Mouse (Mus musculus) neural tube, embryonic 14.5 days (tissue): ENCODE results near the gene Tada1. TPM values are rescaled to one million over a fixed set of nuclear protein-coding genes. Genes with fewer than 3 reads are reported as not detected.

Source experiments
- ATAC-seq: fragments of 200-750 bp; cut with Nextera tagmentation; 2 replicates; pipeline ENCODE4 v1.8.0; 2017; ENCODE audit warnings: low read depth, mild to moderate bottlenecking, moderate TSS enrichment, moderate library complexity
- H3K27ac ChIP-seq: fragments of 300-500 bp; sonication (generic); 2 replicates; pipeline ENCODE4 v1.5.1; 2014; ENCODE audit warnings: low read depth, mild to moderate bottlenecking, control low read depth, low read length, moderate library complexity, mixed read lengths
- H3K27me3 ChIP-seq: fragments of 300-500 bp; sonication (generic); 2 replicates; pipeline ENCODE4 v1.6.1; 2014; ENCODE audit warnings: low read length; ENCODE audit not compliant: control insufficient read depth, insufficient read depth
- H3K36me3 ChIP-seq: fragments of 300-500 bp; sonication (generic); 2 replicates; pipeline ENCODE4 v1.6.1; 2014; ENCODE audit warnings: low read length, mixed read lengths; ENCODE audit not compliant: control insufficient read depth, insufficient read depth
- H3K4me1 ChIP-seq: fragments of 300-500 bp; sonication (generic); 2 replicates; pipeline ENCODE4 v1.6.1; 2014; ENCODE audit warnings: low read length; ENCODE audit not compliant: control insufficient read depth, insufficient read depth
- H3K4me2 ChIP-seq: fragments of 300-500 bp; sonication (generic); 2 replicates; pipeline ENCODE4 v1.6.1; 2014; ENCODE audit warnings: mild to moderate bottlenecking, low read depth, low read length, control low read depth
- H3K4me3 ChIP-seq: fragments of 300-500 bp; sonication (generic); 2 replicates; pipeline ENCODE4 v1.5.1; 2014; ENCODE audit warnings: low read depth, low read length, control low read depth, mixed read lengths
- H3K9ac ChIP-seq: fragments of 300-500 bp; sonication (generic); replicated peaks from 2 replicates; pipeline ENCODE4 v1.6.1; 2014; ENCODE audit warnings: low read depth, mild to moderate bottlenecking, control low read depth, low read length, mixed read lengths
- H3K9me3 ChIP-seq: fragments of 300-500 bp; sonication (generic); 2 replicates; pipeline ENCODE4 v1.6.1; 2016; ENCODE audit warnings: low read length; ENCODE audit not compliant: control insufficient read depth
- WGBS: fragments of 180-500 bp; shearing (Covaris S2); extraction: QIAGEN DNeasy Blood & Tissue Kit; methylation state at CpG from one replicate; pipeline ENCODE4 v1.1.7; 2014; 5-methylcytosine and 5-hydroxymethylcytosine counted together
- polyA plus RNA-seq: library from polyadenylated mRNA; unstranded; fragments of >200 nt; fragmentation: Nextera tagmentation; extraction: Ambion mirVana; gene quantifications from 2 replicates; pipeline ENCODE4 v1.2.1, GENCODE M21; 2014

Gene Tada1
- polyA plus RNA-seq, 1 experiment from 2014 or later: 84.0 TPM

GRCm38 (mm10) chr1:166394770-166395169, 15.9 kb downstream of the Tada1 start:
- peaks cover 75% of the 10 kb centered on the region for H3K36me3 ChIP-seq
- WGBS: 66% methylated on average over 4 of the region's 4 CpGs

GRCm38 (mm10) chr1:166395661-166396060, 16.8 kb downstream of the Tada1 start:
- Histone ChIP-seq H3K4me1 (no peaks in the 10 kb centered on the region), H3K9ac (no peak overlapping the region), H3K36me3 (peaks cover 70% of the 10 kb centered on the region), H3K27me3 (no peaks in the 10 kb centered on the region), H3K4me3 (no peak overlapping the region), H3K9me3 (no peaks in the 10 kb centered on the region), H3K27ac (no peak overlapping the region), H3K4me2 (no peak overlapping the region)
- no peak for ATAC-seq
- WGBS: 91% methylated on average over 5 of the region's 5 CpGs

More at GRCm38 (mm10) chr1:166394770-166395169, 15.9 kb downstream of the Tada1 start:
- Histone ChIP-seq H3K9ac (no peak overlapping the region), H3K4me3 (no peak overlapping the region), H3K27me3 (no peaks in the 10 kb centered on the region), H3K4me2 (no peak overlapping the region), H3K9me3 (no peaks in the 10 kb centered on the region), H3K4me1 (no peaks in the 10 kb centered on the region), H3K27ac (no peak overlapping the region)
- ATAC-seq: no peak; the same call in 1 of the 2 replicates

DNA sequence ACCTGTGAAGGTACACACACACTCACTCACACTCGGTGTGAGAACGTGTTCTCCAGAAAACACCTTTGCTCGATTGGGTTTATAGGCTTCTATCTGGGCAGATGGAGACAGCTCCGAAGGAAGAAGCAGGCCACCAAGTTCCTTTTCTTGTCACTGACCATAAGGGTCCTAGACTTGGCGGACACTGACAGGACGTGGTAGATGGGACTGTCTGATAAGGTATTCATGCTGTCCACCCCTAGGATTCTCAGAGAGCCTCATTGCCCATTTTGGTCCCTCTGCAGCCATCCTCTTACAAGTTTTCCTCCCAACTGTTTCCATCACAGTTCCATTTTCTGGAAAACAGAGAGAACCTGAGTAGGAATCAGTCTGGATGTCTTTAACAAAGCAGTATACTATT, 17.5 kb downstream of the Tada1 start:
- WGBS: 96% methylated on average over 6 of the region's 6 CpGs
- no peak overlapping the region for H3K27ac ChIP-seq
- no peaks in the 10 kb centered on the region for H3K9me3 ChIP-seq
- no peaks in the 10 kb centered on the region for H3K4me1 ChIP-seq
- ATAC-seq: no peak
- H3K4me3 ChIP-seq: no peak overlapping the region
- H3K27me3 ChIP-seq: no peaks in the 10 kb centered on the region
- peaks cover 63% of the 10 kb centered on the region for H3K36me3 ChIP-seq
- H3K9ac ChIP-seq: no peak overlapping the region
- H3K4me2 ChIP-seq: no peak overlapping the region

DNA sequence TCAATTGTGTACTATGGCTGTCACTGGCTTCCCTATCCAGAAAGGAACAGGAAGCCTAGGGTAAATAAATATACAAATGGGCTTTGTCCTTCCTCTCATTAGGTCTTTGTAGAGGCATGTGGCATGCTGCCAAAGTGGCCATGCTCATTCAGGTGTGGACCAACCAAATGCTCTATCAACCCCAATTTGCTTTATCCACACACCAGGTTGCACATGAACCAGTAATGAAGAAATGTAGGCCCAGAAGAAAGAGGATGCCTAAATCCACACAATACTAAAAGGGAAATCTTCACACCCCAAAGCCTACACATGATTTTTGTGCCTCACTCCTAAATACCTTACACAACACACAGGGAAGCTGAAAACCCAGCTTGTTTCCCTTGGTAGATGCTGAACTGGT, 22.6 kb downstream of the Tada1 start:
- no peak overlapping the region for H3K4me3 ChIP-seq
- H3K9ac ChIP-seq: no peak overlapping the region
- H3K4me1 ChIP-seq: no peaks in the 10 kb centered on the region
- H3K27me3 ChIP-seq: no peaks in the 10 kb centered on the region
- peaks cover 57% of the 10 kb centered on the region for H3K36me3 ChIP-seq
- ATAC-seq: no peak
- H3K27ac ChIP-seq: no peak overlapping the region
- H3K9me3 ChIP-seq: no peaks in the 10 kb centered on the region
- H3K4me2 ChIP-seq: no peak overlapping the region

- ATAC-seq: peak; percentile 32
- Histone ChIP-seq H3K9ac (no peak overlapping the region), H3K27me3 (no peaks in the 10 kb centered on the region), H3K27ac (no peak overlapping the region), H3K4me3 (no peak overlapping the region), H3K4me2 (no peak overlapping the region), H3K4me1 (no peaks in the 10 kb centered on the region), H3K9me3 (no peaks in the 10 kb centered on the region), H3K36me3 (peaks cover 56% of the 10 kb centered on the region)
- 68% methylated on average over 4 of the region's 4 CpGs for WGBS
These were observed 23.1 kb downstream of the Tada1 start for GRCm38 (mm10) chr1:166402003-166402402.

- Histone ChIP-seq H3K9ac (no peak overlapping the region), H3K4me1 (peaks cover 9% of the 10 kb centered on the region), H3K27me3 (no peaks in the 10 kb centered on the region), H3K4me3 (no peak overlapping the region), H3K9me3 (no peaks in the 10 kb centered on the region), H3K27ac (no peak overlapping the region), H3K36me3 (peaks cover 46% of the 10 kb centered on the region), H3K4me2 (no peak overlapping the region)
- 93% methylated on average over 3 of the region's 3 CpGs for WGBS
- ATAC-seq: no peak
These were observed 24.9 kb downstream of the Tada1 start for GRCm38 (mm10) chr1:166403846-166404245.

GRCm38 (mm10) chr1:166409177-166409700, 30.3 kb downstream of the Tada1 start:
- H3K4me3 ChIP-seq: peak overlapping the region; percentile 73
- H3K9me3 ChIP-seq: no peaks in the 10 kb centered on the region
- peak; percentile 57; the same call in 1 of the 2 replicates for ATAC-seq
- no peaks in the 10 kb centered on the region for H3K27me3 ChIP-seq
- peak overlapping the region; percentile 78 for H3K27ac ChIP-seq
- peaks cover 10% of the 10 kb centered on the region for H3K4me1 ChIP-seq
- under 1% methylated on average over 34 of the region's 45 CpGs for WGBS
- H3K36me3 ChIP-seq: peaks cover 21% of the 10 kb centered on the region
- H3K4me2 ChIP-seq: peak overlapping the region; percentile 85
- peak overlapping the region; percentile 96 for H3K9ac ChIP-seq

GRCm38 (mm10) chr1:166409701-166410220, 30.9 kb downstream of the Tada1 start, which contains the start of gene Pogk:
Pogk (minus strand) TSS chr1:166409863.
- Histone ChIP-seq H3K9me3 (no peaks in the 10 kb centered on the region), H3K36me3 (peaks cover 21% of the 10 kb centered on the region), H3K9ac (peak within 1 kb of the TSS; percentile 96), H3K4me3 (peak within 1 kb of the TSS; percentile 73), H3K4me2 (peak within 1 kb of the TSS; percentile 85), H3K4me1 (peaks cover 10% of the 10 kb centered on the region), H3K27ac (peak within 1 kb of the TSS; percentile 78), H3K27me3 (no peaks in the 10 kb centered on the region)
- 6% methylated on average over 40 of the region's 49 CpGs for WGBS
- peak; percentile 96 for ATAC-seq

- H3K9ac ChIP-seq: no peak overlapping the region
- H3K9me3 ChIP-seq: no peaks in the 10 kb centered on the region
- H3K4me3 ChIP-seq: no peak overlapping the region
- ATAC-seq: no peak
- peaks cover 11% of the 10 kb centered on the region for H3K36me3 ChIP-seq
- no peaks in the 10 kb centered on the region for H3K27me3 ChIP-seq
- H3K4me2 ChIP-seq: no peak overlapping the region
- WGBS: 96% methylated on average over 1 of the region's 1 CpGs
- H3K27ac ChIP-seq: no peak overlapping the region
- peaks cover 10% of the 10 kb centered on the region for H3K4me1 ChIP-seq
These were observed 32.6 kb downstream of the Tada1 start for GRCm38 (mm10) chr1:166411541-166411940.
